Mouse (Mus musculus) liver, embryonic 15.5 days (tissue): ENCODE measurements around the gene Bmx. TPM values are rescaled to one million over a fixed set of nuclear protein-coding genes. Genes with fewer than 3 reads are reported as not detected.

ENCODE experiments used
- ATAC-seq: fragments of 200-750 bp; cut with Nextera tagmentation; 2 replicates; pipeline ENCODE4 v1.8.0; 2017; ENCODE audit warnings: moderate number of reproducible peaks, mild to moderate bottlenecking, moderate library complexity; ENCODE audit not compliant: insufficient read depth
- H3K27ac ChIP-seq: fragments of 300-500 bp; sonication (generic); replicated peaks from 2 replicates; pipeline ENCODE4 v1.5.1; 2015; ENCODE audit warnings: mild to moderate bottlenecking, inconsistent platforms
- H3K27me3 ChIP-seq: fragments of 300-500 bp; sonication (generic); 2 replicates; pipeline ENCODE4 v1.6.1; 2015; ENCODE audit warnings: mild to moderate bottlenecking, inconsistent platforms
- H3K36me3 ChIP-seq: fragments of 300-500 bp; sonication (generic); replicated peaks from 2 replicates; pipeline ENCODE4 v1.6.1; 2015; ENCODE audit warnings: moderate library complexity, mild to moderate bottlenecking, inconsistent platforms
- H3K4me1 ChIP-seq: fragments of 300-500 bp; sonication (generic); replicated peaks from 2 replicates; pipeline ENCODE4 v1.6.1; 2015; ENCODE audit warnings: inconsistent platforms
- H3K4me2 ChIP-seq: fragments of 300-500 bp; sonication (generic); 2 replicates; pipeline ENCODE4 v1.6.1; 2015; ENCODE audit warnings: moderate library complexity, mild to moderate bottlenecking, inconsistent platforms
- H3K4me3 ChIP-seq: fragments of 300-500 bp; sonication (generic); replicated peaks from 2 replicates; pipeline ENCODE4 v1.5.1; 2015; ENCODE audit warnings: mild to moderate bottlenecking, inconsistent platforms
- H3K9ac ChIP-seq: fragments of 300-500 bp; sonication (generic); 2 replicates; pipeline ENCODE4 v1.6.1; 2015; ENCODE audit warnings: moderate library complexity, mild to moderate bottlenecking, inconsistent platforms
- H3K9me3 ChIP-seq: fragments of 300-500 bp; sonication (generic); replicated peaks from 2 replicates; pipeline ENCODE4 v1.6.1; 2016; ENCODE audit warnings: inconsistent platforms
- WGBS: fragments of 180-500 bp; shearing (Covaris S2); methylation state at CpG from one replicate; pipeline ENCODE4 v1.1.7; 2015; ENCODE audit warnings: mixed read lengths; ENCODE audit not compliant: insufficient replicate concordance; 5-methylcytosine and 5-hydroxymethylcytosine counted together
- polyA plus RNA-seq: library from polyadenylated mRNA; unstranded; fragments of >200 nt; fragmentation: Nextera tagmentation; extraction: Ambion mirVana; gene quantifications from 2 replicates; pipeline ENCODE4 v1.2.1, GENCODE M21; 2015

The Bmx gene
- polyA plus RNA-seq, 1 experiment from 2014 or later: 0.50 TPM

DNA sequence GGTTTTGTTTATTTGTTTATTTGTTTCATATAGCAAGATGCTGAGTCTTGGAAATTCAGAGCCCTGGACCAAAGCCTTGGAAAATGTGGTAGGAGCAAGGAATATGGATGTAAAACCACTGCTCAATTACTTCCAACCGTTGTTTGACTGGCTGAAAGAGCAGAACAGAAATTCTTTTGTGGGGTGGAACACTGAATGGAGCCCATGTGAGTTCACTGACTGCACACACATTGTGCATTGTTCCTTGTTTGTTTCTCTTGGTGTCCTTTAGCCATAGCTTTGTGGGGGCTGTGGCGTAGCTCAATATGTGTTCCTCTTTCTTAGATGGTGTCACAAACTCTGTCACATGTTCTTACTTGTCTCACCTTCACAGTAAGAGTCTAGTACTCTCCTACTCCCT, 82.2 kb downstream of the Bmx start:
- no peak for ATAC-seq
- Histone ChIP-seq H3K9me3 (no peaks in the 10 kb centered on the region), H3K27me3 (peaks cover 12% of the 10 kb centered on the region), H3K36me3 (no peaks in the 10 kb centered on the region), H3K9ac (no peak overlapping the region), H3K4me1 (no peaks in the 10 kb centered on the region), H3K4me2 (no peak overlapping the region), H3K27ac (no peak overlapping the region), H3K4me3 (no peak overlapping the region)
- WGBS: 48% methylated on average over 2 of the region's 2 CpGs

DNA sequence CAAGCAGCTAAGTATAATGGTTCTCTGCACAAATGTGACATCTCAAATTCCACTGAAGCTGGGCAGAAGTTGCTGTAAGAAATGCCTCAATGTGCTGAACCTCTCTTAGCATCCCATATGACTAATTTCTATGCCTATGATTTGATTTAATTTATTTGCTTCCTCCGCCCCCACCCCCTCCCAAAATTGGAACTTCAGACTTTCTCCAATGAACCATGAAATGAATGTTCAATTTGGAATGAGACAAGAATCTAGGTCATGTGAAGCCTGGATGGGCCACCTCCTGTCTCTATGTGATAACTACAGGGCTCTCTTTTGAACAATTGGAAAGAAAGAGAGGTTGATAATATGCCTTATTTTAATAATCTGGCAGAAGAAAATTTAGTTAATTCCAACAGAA, 82.7 kb downstream of the Bmx start:
- peaks cover 12% of the 10 kb centered on the region for H3K27me3 ChIP-seq
- no peaks in the 10 kb centered on the region for H3K9me3 ChIP-seq
- no peak overlapping the region for H3K9ac ChIP-seq
- H3K27ac ChIP-seq: no peak overlapping the region
- ATAC-seq: no peak
- H3K4me2 ChIP-seq: no peak overlapping the region
- no peaks in the 10 kb centered on the region for H3K4me1 ChIP-seq
- H3K36me3 ChIP-seq: no peaks in the 10 kb centered on the region
- H3K4me3 ChIP-seq: no peak overlapping the region
- WGBS: 48% methylated on average over 1 of the region's 1 CpGs

DNA sequence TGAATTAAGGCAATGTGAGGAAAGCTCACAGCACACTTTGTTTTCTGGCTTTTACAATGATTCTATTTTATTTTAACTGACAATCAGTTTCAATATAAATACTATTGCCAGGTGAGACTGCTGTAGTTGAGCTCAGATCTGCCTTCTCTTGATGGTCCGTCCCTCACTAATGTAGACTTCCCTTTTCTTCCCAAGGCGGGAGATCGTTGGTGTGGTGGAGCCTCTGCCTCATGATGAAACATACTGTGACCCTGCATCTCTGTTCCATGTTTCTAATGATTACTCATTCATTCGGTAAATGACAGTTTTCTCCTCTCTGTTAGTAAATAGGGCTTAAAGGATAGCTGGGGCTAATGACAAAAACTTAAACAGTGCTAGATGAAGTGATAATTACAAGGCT, 84.1 kb downstream of the Bmx start:
- 65% methylated on average over 4 of the region's 4 CpGs for WGBS
- Histone ChIP-seq H3K4me2 (no peak overlapping the region), H3K4me3 (no peak overlapping the region), H3K4me1 (no peaks in the 10 kb centered on the region), H3K27me3 (peaks cover 12% of the 10 kb centered on the region), H3K9me3 (no peaks in the 10 kb centered on the region), H3K36me3 (no peaks in the 10 kb centered on the region), H3K27ac (no peak overlapping the region), H3K9ac (no peak overlapping the region)
- no peak for ATAC-seq

DNA sequence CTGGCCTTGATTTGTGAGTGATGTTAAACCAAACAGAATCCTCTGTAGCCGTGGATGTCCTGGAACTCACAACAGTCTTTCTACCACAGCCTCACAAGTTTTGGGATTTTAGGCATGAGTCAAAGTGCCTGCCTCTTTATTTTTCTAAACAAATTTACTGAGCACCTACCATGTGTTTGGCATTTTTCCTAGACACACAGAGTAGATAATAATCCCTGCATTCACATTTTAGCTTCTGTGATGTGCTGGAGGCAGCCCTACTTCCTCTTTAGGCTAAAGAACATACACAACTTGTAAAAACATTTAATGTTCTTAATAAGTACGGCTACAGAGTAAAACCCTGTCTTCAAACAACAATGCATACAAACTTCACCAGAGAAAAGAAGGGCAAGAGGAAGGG, 87.0 kb downstream of the Bmx start:
- Histone ChIP-seq H3K9me3 (no peaks in the 10 kb centered on the region), H3K9ac (no peak overlapping the region), H3K4me2 (no peak overlapping the region), H3K4me3 (no peak overlapping the region), H3K27me3 (peaks cover 5% of the 10 kb centered on the region), H3K27ac (no peak overlapping the region), H3K36me3 (no peaks in the 10 kb centered on the region), H3K4me1 (no peaks in the 10 kb centered on the region)
- ATAC-seq: no peak
- 42% methylated on average over 2 of the region's 2 CpGs for WGBS

DNA sequence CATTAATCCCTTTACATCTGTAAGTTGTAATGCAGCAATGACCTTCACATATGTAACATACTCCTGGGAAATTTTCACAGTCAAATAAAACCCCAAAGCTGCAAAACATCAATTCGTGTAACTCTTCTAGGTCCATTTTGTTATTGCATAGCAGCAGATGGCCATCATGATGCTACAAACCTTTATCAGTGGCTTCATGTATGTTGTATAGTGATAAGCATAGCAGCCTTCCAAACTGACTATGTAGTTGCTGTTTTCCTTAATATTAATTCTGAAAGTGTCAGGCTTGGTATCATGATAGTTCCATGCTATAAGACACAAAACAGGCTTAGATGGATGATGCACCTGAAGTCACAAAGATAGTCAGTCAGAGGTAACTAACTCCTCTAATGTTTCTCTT, 93.3 kb downstream of the Bmx start:
- Histone ChIP-seq H3K27ac (peak overlapping the region; percentile 24; the same call in 1 of the 2 replicates), H3K4me2 (peak overlapping the region; percentile 27; the same call in 1 of the 2 replicates)
- peak; percentile 88 for ATAC-seq

DNA sequence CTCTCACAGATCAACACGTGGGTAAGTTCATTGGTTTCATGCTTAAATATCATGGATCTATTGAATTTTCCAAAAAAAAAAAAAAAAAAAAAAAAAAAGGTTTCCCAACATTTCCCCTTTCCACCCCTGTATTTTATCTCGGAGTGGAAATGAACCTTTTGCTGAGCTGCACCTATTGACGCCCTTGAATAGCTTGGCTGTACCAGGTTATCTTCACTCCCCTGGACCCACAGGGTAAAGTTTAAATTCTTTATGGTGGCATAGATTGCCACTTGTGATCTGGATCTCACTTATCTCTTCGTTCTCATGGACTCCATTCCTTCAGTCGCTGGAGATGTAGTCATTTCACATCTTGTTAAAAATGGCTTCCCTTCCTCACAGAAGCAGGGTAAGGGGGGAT, 103.4 kb downstream of the Bmx start:
- no peaks in the 10 kb centered on the region for H3K4me1 ChIP-seq
- WGBS: 63% methylated on average over 5 of the region's 5 CpGs
- H3K36me3 ChIP-seq: no peaks in the 10 kb centered on the region
- no peak overlapping the region for H3K4me2 ChIP-seq
- no peak overlapping the region for H3K4me3 ChIP-seq
- no peak overlapping the region for H3K9ac ChIP-seq
- peaks cover 4% of the 10 kb centered on the region; the same call in 1 of the 2 replicates for H3K27me3 ChIP-seq
- H3K27ac ChIP-seq: no peak overlapping the region
- no peak for ATAC-seq
- no peaks in the 10 kb centered on the region for H3K9me3 ChIP-seq

More for the DNA sequence above, 93.3 kb downstream of the Bmx start:
- Histone ChIP-seq H3K4me1 (no peaks in the 10 kb centered on the region; the same call in 1 of the 2 replicates), H3K9me3 (no peaks in the 10 kb centered on the region), H3K4me3 (no peak overlapping the region), H3K9ac (no peak overlapping the region), H3K36me3 (no peaks in the 10 kb centered on the region), H3K27me3 (peaks cover 1% of the 10 kb centered on the region)
- WGBS: 27% methylated on average over 1 of the region's 1 CpGs

DNA sequence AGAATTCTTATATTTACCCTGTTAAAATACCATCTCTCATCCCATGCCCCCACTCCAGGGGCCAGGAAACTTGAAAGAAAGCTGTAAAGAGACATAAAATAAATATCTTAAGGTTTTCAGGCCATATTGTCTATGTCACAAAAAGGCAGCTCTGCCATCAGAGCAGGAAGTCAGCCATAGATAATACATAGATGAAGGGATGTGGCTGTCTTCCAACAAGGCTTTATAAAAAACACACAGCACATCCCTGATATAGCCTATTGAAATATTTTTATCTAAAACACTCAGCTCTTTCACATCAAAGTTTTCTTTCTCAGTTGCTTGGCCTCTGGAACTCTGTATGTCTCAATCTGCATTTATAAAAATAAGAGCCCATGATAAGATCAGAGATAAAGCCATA, 104.4 kb downstream of the Bmx start:
- Histone ChIP-seq H3K4me1 (no peaks in the 10 kb centered on the region), H3K27me3 (peaks cover 3% of the 10 kb centered on the region; the same call in 1 of the 2 replicates), H3K9me3 (no peaks in the 10 kb centered on the region), H3K4me2 (no peak overlapping the region), H3K9ac (no peak overlapping the region), H3K36me3 (no peaks in the 10 kb centered on the region), H3K27ac (no peak overlapping the region), H3K4me3 (no peak overlapping the region)
- ATAC-seq: no peak

DNA sequence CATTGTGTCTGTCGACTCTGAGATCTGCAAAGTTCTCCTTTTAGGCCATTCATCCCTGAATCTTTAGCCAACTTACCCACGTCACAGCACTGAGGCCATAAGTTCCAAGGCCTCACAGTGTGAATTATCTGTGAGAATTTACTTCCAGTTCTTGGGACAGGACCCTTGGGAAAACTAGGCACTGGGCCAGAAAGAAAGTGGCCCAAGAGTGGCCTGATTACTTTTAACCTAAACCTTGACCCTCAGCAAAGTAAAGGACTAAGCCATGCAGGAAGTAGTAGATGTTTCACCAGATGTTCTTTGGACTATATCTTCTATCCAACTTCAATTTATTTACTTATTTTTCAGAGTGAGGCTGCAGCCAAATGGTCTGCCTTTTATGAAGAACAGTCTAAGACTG, 105.3 kb downstream of the Bmx start:
- no peak overlapping the region for H3K4me2 ChIP-seq
- no peak overlapping the region for H3K27ac ChIP-seq
- no peaks in the 10 kb centered on the region for H3K4me1 ChIP-seq
- no peak overlapping the region for H3K4me3 ChIP-seq
- no peaks in the 10 kb centered on the region for H3K9me3 ChIP-seq
- H3K36me3 ChIP-seq: no peaks in the 10 kb centered on the region
- H3K9ac ChIP-seq: no peak overlapping the region
- no peak for ATAC-seq
- WGBS: 42% methylated on average over 2 of the region's 2 CpGs
- H3K27me3 ChIP-seq: peaks cover 6% of the 10 kb centered on the region; the same call in 1 of the 2 replicates

DNA sequence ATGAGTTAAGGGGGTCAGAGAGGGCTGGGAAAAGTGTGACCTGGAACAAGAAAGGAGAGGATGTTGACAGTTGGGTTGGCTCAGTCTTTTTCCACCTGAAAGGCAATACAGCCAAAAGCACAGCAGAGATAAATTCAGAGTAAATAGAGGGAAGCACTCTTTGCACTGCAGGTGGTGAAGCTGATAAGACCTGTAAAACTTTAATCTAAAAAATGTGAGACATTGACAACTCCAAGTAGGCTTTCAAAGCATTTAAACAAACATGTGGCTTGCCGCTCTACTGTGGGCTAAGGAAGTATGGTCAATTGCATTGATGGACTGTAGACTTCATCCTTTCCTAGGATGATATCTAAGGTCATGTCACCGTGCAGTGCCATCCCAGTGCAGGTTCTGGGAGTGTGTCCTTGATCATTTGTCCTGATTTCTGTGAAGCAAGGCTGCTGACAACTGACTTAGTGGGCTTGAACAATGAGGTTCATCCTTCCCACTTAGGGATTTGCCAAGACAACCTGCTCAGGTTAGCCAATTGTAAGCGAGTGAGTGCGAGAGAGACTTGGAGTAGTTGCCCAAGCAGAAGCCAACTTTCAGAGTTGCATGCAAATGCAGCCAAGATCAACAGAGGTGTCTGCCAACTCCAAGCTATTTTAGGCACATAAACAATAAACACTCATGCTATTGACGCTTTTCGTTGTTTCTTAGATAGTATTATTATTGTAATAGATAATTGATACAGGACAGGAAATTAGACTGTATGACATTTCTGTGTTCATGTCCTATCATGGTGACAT, 112.3 kb downstream of the Bmx start:
- H3K27me3 ChIP-seq: 0 out of 2 replicates have a peak, but pooled peaks cover 6% of the 10 kb centered on the region
- peak overlapping the region; percentile 65 for H3K27ac ChIP-seq
- WGBS: 65% methylated on average over 6 of the region's 6 CpGs
- H3K9me3 ChIP-seq: no peaks in the 10 kb centered on the region
- no peak overlapping the region for H3K4me3 ChIP-seq
- H3K4me1 ChIP-seq: peaks cover 18% of the 10 kb centered on the region
- H3K9ac ChIP-seq: no peak overlapping the region
- H3K4me2 ChIP-seq: 0 out of 2 replicates have a peak overlapping the region, but pooled peaks have one; percentile 29
- no peaks in the 10 kb centered on the region for H3K36me3 ChIP-seq
- ATAC-seq: peak; percentile 84

Other genes starting within 250 kb of the Bmx start
- 0.06 and 0.13 TPM in 2 replicates for gene Car5b, start 230.2 kb downstream of the Bmx start, polyA plus RNA-seq
- gene Siah1b, start 181.7 kb downstream of the Bmx start, polyA plus RNA-seq: 14.3 and 15.8 TPM in 2 replicates
- 0.67 and 1.2 TPM in 2 replicates for gene Cltrn, start 169.4 kb downstream of the Bmx start, polyA plus RNA-seq
- gene Ace2, start 118.9 kb downstream of the Bmx start, polyA plus RNA-seq: 0.05 and 0.08 TPM in 2 replicates
- gene Pir, start 11.2 kb upstream of the Bmx start, polyA plus RNA-seq: 18.9 and 20.9 TPM in 2 replicates
- gene Vegfd, start 115.2 kb upstream of the Bmx start, polyA plus RNA-seq: 0.76 and 1.1 TPM in 2 replicates
- 11.8 and 12.2 TPM in 2 replicates for gene Piga, start 161.6 kb upstream of the Bmx start, polyA plus RNA-seq
- gene Asb11, start 178.8 kb upstream of the Bmx start, polyA plus RNA-seq: 0.08 and 0.12 TPM in 2 replicates
- gene Asb9, start 248.1 kb upstream of the Bmx start, polyA plus RNA-seq: not detected in 2 replicates